In the genomic region with DNA sequence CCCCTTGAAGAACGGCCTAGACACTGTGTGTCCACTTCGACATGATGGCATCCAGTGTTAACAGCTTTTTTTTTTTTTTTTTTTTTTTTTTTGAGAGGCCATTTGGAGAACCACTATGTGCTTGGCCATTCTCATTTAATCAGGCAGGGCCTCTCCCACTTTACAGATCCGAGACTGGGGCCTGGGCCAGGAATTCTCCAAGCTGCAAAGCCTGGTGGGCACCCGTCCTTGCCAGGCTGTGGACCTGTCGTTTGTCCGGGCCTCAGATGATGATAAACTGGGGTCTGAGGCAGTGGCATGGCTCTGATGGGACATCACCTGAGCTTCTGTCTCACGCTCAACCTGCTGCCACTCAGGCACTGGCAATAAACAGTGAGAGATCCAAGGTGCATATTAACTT, we compare ENCODE assay signal across 34 mouse cellular contexts. TPM values are rescaled to one million over a fixed set of nuclear protein-coding genes. Genes with fewer than 3 reads are reported as not detected.
DNase-seq lines count a peak whose midpoint lies in the region; ATAC-seq lines count a peak whose summit lies in the region.
"Had no signal": no experiment of that assay in that cellular context is flagged by ENCODE, and none has a peak within 500 bp of the region (broad histone marks: within the 10 kb centered on the region; RNA-seq: fewer than 3 reads in every experiment).

No protein-coding gene starts in this region.

- H3K27me3 ChIP-seq in kidney, embryonic 15.5 days = no peaks in the 10 kb centered on the region
- no peaks in the 10 kb centered on the region for H3K27me3 ChIP-seq in embryonic facial prominence, embryonic 13.5 days
- H3K27me3 ChIP-seq: embryonic facial prominence, embryonic 12.5 days; limb, embryonic 12.5 days; neural tube, embryonic 15.5 days; Patski had no signal

- H3K36me3 ChIP-seq in kidney, embryonic 15.5 days = no peaks in the 10 kb centered on the region
- no peaks in the 10 kb centered on the region for H3K36me3 ChIP-seq in embryonic facial prominence, embryonic 13.5 days
- H3K36me3 ChIP-seq: embryonic facial prominence, embryonic 12.5 days; G1E; limb, embryonic 12.5 days; neural tube, embryonic 15.5 days had no signal

- no peak overlapping the region for H3K9ac ChIP-seq in kidney, embryonic 15.5 days
- H3K9ac ChIP-seq in embryonic facial prominence, embryonic 13.5 days = no peak overlapping the region
- H3K9ac ChIP-seq: embryonic facial prominence, embryonic 12.5 days; forebrain, postnatal 0 days; limb, embryonic 12.5 days; liver, postnatal 0 days; neural tube, embryonic 15.5 days had no signal

- no peak overlapping the region for H3K4me2 ChIP-seq in kidney, embryonic 15.5 days
- H3K4me2 ChIP-seq in embryonic facial prominence, embryonic 13.5 days = no peak overlapping the region
- H3K4me2 ChIP-seq: embryonic facial prominence, embryonic 12.5 days; limb, embryonic 12.5 days; liver, embryonic 11.5 days; midbrain, embryonic 11.5 days; neural tube, embryonic 15.5 days had no signal

- intact Hi-C loops in heart, postnatal 25 days (cut with DNase I) = no loop called here

- DNase-seq in cerebellum, adult 9-11 months = peak; percentile 45
- DNase-seq in heart, adult 11 months = peak; percentile 90
- no peak for DNase-seq in heart, postnatal 25 days (ENCODE audit: low spot score)
- DNase-seq in kidney, adult 18-20 months = no peak
- no peak for DNase-seq in layer of hippocampus, postnatal 14 days (ENCODE audit: low spot score in 2 of 2)
- DNase-seq: adrenal gland, postnatal 36 days; cerebellum, adult 8-10 months; forebrain, postnatal 0 days; gastrocnemius, postnatal 36 days; kidney, adult 11 months; liver, postnatal 0 days; right cerebral cortex, adult 18-20 months; thymus, adult 2 months; thymus, postnatal 4 days had no signal

- 65% methylated on average over 7 of the region's 7 CpGs for WGBS in kidney, embryonic 15.5 days
- WGBS in embryonic facial prominence, embryonic 13.5 days = 79% methylated on average over 7 of the region's 7 CpGs

- peak overlapping the region; percentile 45; the same call in 1 of the 2 replicates for H3K27ac ChIP-seq in kidney, embryonic 15.5 days
- H3K27ac ChIP-seq in embryonic facial prominence, embryonic 13.5 days = 0 out of 2 replicates have a peak overlapping the region, but pooled peaks have one; percentile 16
- H3K27ac ChIP-seq: embryonic facial prominence, embryonic 12.5 days; hindbrain, postnatal 0 days; kidney, postnatal 0 days; limb, embryonic 12.5 days; macrophage; neural tube, embryonic 15.5 days; stomach, postnatal 0 days had no signal

- ATAC-seq in cerebellum, adult (ENCODE audit: insufficient number of reproducible peaks, low FRiP score, low TSS enrichment) = no peak
- ATAC-seq in kidney, embryonic 15.5 days (replicated peaks; ENCODE audit: low FRiP score) = no peak
- no peak for ATAC-seq in embryonic facial prominence, embryonic 13.5 days (ENCODE audit: insufficient number of reproducible peaks, insufficient read depth, low FRiP score, low TSS enrichment, low read depth)
- ATAC-seq: forebrain, postnatal 0 days; hindbrain, postnatal 0 days; liver, postnatal 0 days; lung, postnatal 0 days; Patski had no signal

- no peak overlapping the region for H3K4me3 ChIP-seq in kidney, embryonic 15.5 days (replicated peaks)
- no peak overlapping the region for H3K4me3 ChIP-seq in embryonic facial prominence, embryonic 13.5 days
- H3K4me3 ChIP-seq: embryonic facial prominence, embryonic 12.5 days; limb, embryonic 12.5 days; neural tube, embryonic 15.5 days had no signal

- no peaks in the 10 kb centered on the region for H3K9me3 ChIP-seq in kidney, embryonic 15.5 days (replicated peaks)
- H3K9me3 ChIP-seq in embryonic facial prominence, embryonic 13.5 days = no peaks in the 10 kb centered on the region
- H3K9me3 ChIP-seq: embryonic facial prominence, embryonic 12.5 days; G1E; limb, embryonic 12.5 days; neural tube, embryonic 15.5 days had no signal

- peaks cover 72% of the 10 kb centered on the region for H3K4me1 ChIP-seq in kidney, embryonic 15.5 days
- H3K4me1 ChIP-seq in embryonic facial prominence, embryonic 13.5 days = peaks cover 69% of the 10 kb centered on the region

RNA-seq across cellular contexts. Expression of a gene that starts 10.1 kb away (rescaled TPM):
- total RNA-seq in heart, postnatal 25 days (2021) = not detected
- not detected in 2 replicates for polyA plus RNA-seq in kidney, embryonic 15.5 days (2015; fragmentation: Nextera tagmentation; extraction: Ambion mirVana)
- not detected in 2 replicates for polyA plus RNA-seq in embryonic facial prominence, embryonic 13.5 days (2015; fragmentation: Nextera tagmentation; extraction: Ambion mirVana)
- not detected for total RNA-seq in layer of hippocampus, postnatal 14 days (2021)
- total RNA-seq: adrenal gland, adult 18-20 months; adrenal gland, postnatal 36 days; forebrain, postnatal 0 days; G1E; gastrocnemius, postnatal 36 days; hematopoietic stem cell, adult 5-6 weeks; hindbrain, postnatal 0 days; layer of hippocampus, postnatal 10 days had no signal
- polyA plus RNA-seq: embryonic facial prominence, embryonic 12.5 days; forebrain, postnatal 0 days; heart, embryonic 14.5 days; hindbrain, postnatal 0 days; kidney, postnatal 0 days; large intestine, adult 2 months; limb, embryonic 12.5 days; liver, embryonic 11.5 days; lung, postnatal 0 days; macrophage; midbrain, embryonic 11.5 days; neural tube, embryonic 15.5 days; Patski; stomach, postnatal 0 days; thymus, adult 2 months had no signal

RNA-seq across cellular contexts. Expression of a gene that starts 29.8 kb away (rescaled TPM):
- total RNA-seq in heart, postnatal 25 days (2021) = 10 to 100 TPM; 64.1 to 68.5 TPM
- 80.5 and 85.0 TPM in 2 replicates for polyA plus RNA-seq in kidney, embryonic 15.5 days (2015; fragmentation: Nextera tagmentation; extraction: Ambion mirVana)
- 29.5 and 29.6 TPM in 2 replicates for polyA plus RNA-seq in embryonic facial prominence, embryonic 13.5 days (2015; fragmentation: Nextera tagmentation; extraction: Ambion mirVana)
- total RNA-seq in layer of hippocampus, postnatal 14 days (2021) = 10 to 100 TPM; 19.1 to 19.4 TPM

Comparison
In these comparisons a context has a peak if more than half of its experiments do, and no peak if none do; other contexts are left out.
1. DNase-seq: peak in cerebellum, adult 9-11 months (single experiment) and heart, adult 11 months (single experiment); none in heart, postnatal 25 days (single experiment), kidney, adult 18-20 months (single experiment) and layer of hippocampus, postnatal 14 days (0 of 2).